Mouse (Mus musculus) midbrain, embryonic 11.5 days (tissue): ENCODE results near the gene Rrp15. TPM values are rescaled to one million over a fixed set of nuclear protein-coding genes. Genes with fewer than 3 reads are reported as not detected.

Source experiments
- polyA plus RNA-seq: library from polyadenylated mRNA; unstranded; fragments of >200 nt; fragmentation: Nextera tagmentation; extraction: Ambion mirVana; gene quantifications from 2 replicates; pipeline ENCODE4 v1.2.1, GENCODE M21; 2014

Rrp15 gene
- polyA plus RNA-seq, 1 experiment from 2014 or later, result 65.7 TPM

Other genes starting within 250 kb of the Rrp15 start
- 11.9 and 12.3 TPM in 2 replicates for gene Tgfb2, start 43.4 kb downstream of the Rrp15 start, polyA plus RNA-seq
- 0.10 and 0.15 TPM in 2 replicates for gene D1Pas1, start 218.1 kb upstream of the Rrp15 start, polyA plus RNA-seq